8 mouse cellular contexts compared by ENCODE assay signal in genomic region chr7:101663514-101664159, GRCm38 (mm10). TPM values are rescaled to one million over a fixed set of nuclear protein-coding genes. Genes with fewer than 3 reads are reported as not detected.
DNase-seq lines count a peak whose midpoint lies in the region; ATAC-seq lines count a peak whose summit lies in the region.

Clpb (plus strand) TSS chr7:101663633.

- DNase-seq in WW6 (ENCODE audit: low read depth, low spot score), result peak; percentile 92
- peak; percentile 62 to 85 for DNase-seq in cerebellum, postnatal 4 days (ENCODE audit: low spot score in 2 of 2)
- peak; percentile 97 for DNase-seq in gastrocnemius, adult 18-20 months (ENCODE audit: low spot score)
- DNase-seq in left cerebral cortex, adult 18-20 months (ENCODE audit: low spot score in 2 of 2), result peak; percentile 87 to 93
- DNase-seq in right cerebral cortex, adult 18-20 months, result peak; percentile 97
- peak; percentile 62 for DNase-seq in urinary bladder, postnatal 10 days (ENCODE audit: low spot score)

- 1% methylated on average over 49 of the region's 49 CpGs for WGBS in hindbrain, embryonic 16.5 days
- WGBS in macrophage (ENCODE audit: missing documents), result under 1% methylated on average over 49 of the region's 49 CpGs

- H3K36me3 ChIP-seq in hindbrain, embryonic 16.5 days (ENCODE audit: control insufficient read depth, insufficient read depth, low read length), result no peaks in the 10 kb centered on the region
- no peaks in the 10 kb centered on the region for H3K36me3 ChIP-seq in macrophage (ENCODE audit: inconsistent target)

- H3K4me3 ChIP-seq in hindbrain, embryonic 16.5 days (ENCODE audit: low read length), result peak within 1 kb of the TSS; percentile 74
- H3K4me3 ChIP-seq in macrophage (ENCODE audit: inconsistent target), result peak within 1 kb of the TSS; percentile 49

- H3K4me1 ChIP-seq in hindbrain, embryonic 16.5 days (ENCODE audit: control insufficient read depth, insufficient read depth, low read depth, low read length), result peaks cover 27% of the 10 kb centered on the region

- peak within 1 kb of the TSS; percentile 81 for H3K4me2 ChIP-seq in hindbrain, embryonic 16.5 days (ENCODE audit: low read length)

- H3K27me3 ChIP-seq in hindbrain, embryonic 16.5 days (replicated peaks; ENCODE audit: control insufficient read depth, insufficient read depth, low read length), result no peaks in the 10 kb centered on the region

- peak within 1 kb of the TSS; percentile 83 for H3K27ac ChIP-seq in hindbrain, embryonic 16.5 days (ENCODE audit: low read depth, low read length)
- no peak within 1 kb of the TSS for H3K27ac ChIP-seq in macrophage

- peak; percentile 99 for ATAC-seq in hindbrain, embryonic 16.5 days

- peak within 1 kb of the TSS; percentile 73 for H3K9ac ChIP-seq in hindbrain, embryonic 16.5 days (ENCODE audit: low read depth, low read length)

- no peaks in the 10 kb centered on the region for H3K9me3 ChIP-seq in hindbrain, embryonic 16.5 days (ENCODE audit: control insufficient read depth, low read length)

- no peaks in the 10 kb centered on the region for H3K79me2 ChIP-seq in macrophage (ENCODE audit: inconsistent target)

RNA-seq across cellular contexts. Expression of gene Clpb, which starts in this region (rescaled TPM):
- 10 to 100 TPM; 65.6 to 68.6 TPM for total RNA-seq in gastrocnemius, adult 18-20 months (2021)
- polyA plus RNA-seq in hindbrain, embryonic 16.5 days (2015; fragmentation: Nextera tagmentation; extraction: Ambion mirVana), result 47.3 and 47.6 TPM in 2 replicates
- 10 to 100 TPM; 55.8 to 57.3 TPM for total RNA-seq in left cerebral cortex, adult 18-20 months (2021)
- 10 to 100 TPM in 21 of 26 experiments, 1 to 10 TPM in 5; 2.6 to 36.8 (median 18.4) TPM for total RNA-seq in macrophage (2018; cell fraction: chromatin; rRNA removed)
- total RNA-seq in macrophage (2018; cell fraction: cytosol; rRNA removed), result 10 to 100 TPM in 20 of 26 experiments, 1 to 10 TPM in 6; 8.6 to 14.6 (median 11.7) TPM
- 10 to 100 TPM in 15 of 26 experiments, 1 to 10 TPM in 11; 4.5 to 22.8 (median 11.9) TPM for total RNA-seq in macrophage (2018; cell fraction: nucleus; rRNA removed)
- 11.3 to 15.1 TPM (median 11.4 TPM) in 3 replicates for polyA plus RNA-seq in macrophage (2018)
